Mouse (Mus musculus): Measurements from ENCODE around the gene Cx3cr1. TPM values are rescaled to one million over a fixed set of nuclear protein-coding genes. Genes with fewer than 3 reads are reported as not detected.

The Cx3cr1 gene
- polyA plus RNA-seq, 1 experiment from 2014 or later, result 9.3 TPM

DNA sequence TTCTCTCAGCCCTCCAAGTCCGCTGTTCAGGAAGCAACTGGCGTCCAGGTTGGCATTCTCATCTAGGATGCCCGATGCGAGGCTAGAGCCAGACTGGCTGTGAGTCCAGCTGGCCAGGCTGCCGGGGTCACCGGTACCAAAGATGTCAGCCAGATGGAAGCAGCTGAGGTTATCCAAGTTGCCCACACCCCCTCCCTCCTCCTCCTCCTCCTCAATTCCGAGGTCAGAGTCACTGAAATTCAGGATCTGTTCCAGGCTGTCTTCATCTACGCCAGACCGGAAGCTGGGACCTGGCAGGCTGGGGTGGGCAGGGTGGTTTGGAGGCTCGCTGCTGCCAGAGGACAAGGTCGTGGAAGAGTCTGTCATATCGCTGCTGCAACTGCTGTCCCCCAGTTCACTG is 97.1 kb downstream of the Cx3cr1 start:
- no peak overlapping the region for H3K27ac ChIP-seq (replicated peaks)
- 84% methylated on average over 12 of the region's 12 CpGs for WGBS
- H3K4me1 ChIP-seq, result peaks cover 42% of the 10 kb centered on the region
- no peaks in the 10 kb centered on the region for H3K9me3 ChIP-seq
- no peak overlapping the region for H3K4me2 ChIP-seq
- peaks cover 46% of the 10 kb centered on the region for H3K36me3 ChIP-seq
- ATAC-seq (ENCODE audit: extremely low read depth, insufficient number of reproducible peaks, low FRiP score, low TSS enrichment), result no peak
- no peak overlapping the region for H3K4me3 ChIP-seq
- H3K9ac ChIP-seq, result no peak overlapping the region
- no peaks in the 10 kb centered on the region for H3K27me3 ChIP-seq (replicated peaks)

DNA sequence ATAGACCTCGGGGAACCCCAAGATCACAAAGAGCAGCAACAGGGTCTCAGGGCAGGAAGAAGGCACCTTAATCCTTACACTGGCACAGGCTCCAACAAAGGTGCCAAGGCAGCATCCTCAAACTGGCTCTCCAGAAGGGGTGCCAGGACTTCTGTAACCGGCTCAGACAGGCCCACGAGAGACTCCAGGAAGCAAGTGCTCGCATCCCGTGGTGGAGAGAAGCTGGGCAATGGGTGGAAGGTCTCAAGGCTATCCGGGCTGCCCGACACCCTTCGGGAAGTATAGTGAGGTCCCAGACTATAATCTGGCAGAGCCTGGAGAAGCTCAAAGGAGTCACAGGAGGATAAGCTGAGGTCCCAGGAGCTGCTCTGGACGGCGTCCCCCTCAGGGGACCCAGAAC is 97.5 kb downstream of the Cx3cr1 start:
- 89% methylated on average over 10 of the region's 10 CpGs for WGBS
- Histone ChIP-seq H3K9ac (no peak overlapping the region), H3K4me3 (no peak overlapping the region), H3K4me2 (no peak overlapping the region), H3K36me3 (peaks cover 46% of the 10 kb centered on the region), H3K27me3 (replicated peaks) (no peaks in the 10 kb centered on the region), H3K9me3 (no peaks in the 10 kb centered on the region), H3K27ac (replicated peaks) (no peak overlapping the region), H3K4me1 (peaks cover 38% of the 10 kb centered on the region)
- no peak for ATAC-seq (ENCODE audit: extremely low read depth, insufficient number of reproducible peaks, low FRiP score, low TSS enrichment)

DNA sequence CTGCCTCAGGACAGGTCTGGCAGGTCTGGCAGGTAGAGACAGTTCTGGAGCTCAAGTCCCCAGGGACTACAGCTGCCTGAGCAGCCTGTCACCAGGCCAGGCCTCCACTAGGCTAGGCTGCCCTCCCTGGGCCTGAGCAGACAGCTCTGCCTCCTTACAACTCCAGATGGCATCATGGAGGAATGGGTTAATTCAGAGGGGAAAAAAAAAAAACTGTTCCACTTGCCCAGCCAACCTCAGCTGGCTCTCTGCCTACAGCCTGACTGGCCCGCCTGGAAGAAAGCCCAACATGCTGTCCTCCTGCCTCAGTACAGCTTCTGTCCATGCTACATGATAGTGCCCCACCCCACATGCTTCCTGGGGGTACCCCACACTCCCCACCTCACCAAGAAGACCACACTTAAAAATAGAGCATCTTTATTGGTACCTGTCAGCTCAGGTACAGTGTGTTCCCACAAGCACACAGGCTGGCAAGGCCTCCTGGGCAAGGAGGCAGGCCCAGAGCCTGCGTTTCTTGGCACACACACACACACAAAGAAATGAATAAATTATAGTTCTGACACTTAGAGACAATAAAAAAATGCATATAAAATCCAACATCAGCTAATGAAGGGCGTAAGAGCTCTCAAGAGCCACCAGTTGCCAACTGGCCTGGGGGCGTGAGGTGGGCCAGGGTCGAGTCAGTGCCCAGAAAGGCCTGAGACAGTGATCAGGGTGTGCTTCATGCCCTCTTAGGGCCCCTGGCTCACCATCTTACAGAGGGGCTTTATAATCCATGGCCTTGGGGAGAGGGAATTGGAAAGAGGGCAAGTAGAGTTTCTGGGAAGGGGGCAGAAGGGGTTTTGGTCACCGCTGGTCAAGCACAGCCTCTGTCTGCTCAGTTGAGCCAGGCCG is 98.7 kb downstream of the Cx3cr1 start:
- H3K9me3 ChIP-seq, result no peaks in the 10 kb centered on the region
- ATAC-seq (ENCODE audit: extremely low read depth, insufficient number of reproducible peaks, low FRiP score, low TSS enrichment), result no peak
- H3K4me1 ChIP-seq, result peaks cover 27% of the 10 kb centered on the region
- H3K36me3 ChIP-seq, result peaks cover 46% of the 10 kb centered on the region
- H3K9ac ChIP-seq, result peak overlapping the region; percentile 57
- H3K27ac ChIP-seq (replicated peaks), result peak overlapping the region; percentile 56
- H3K4me3 ChIP-seq, result no peak overlapping the region
- H3K4me2 ChIP-seq, result no peak overlapping the region
- H3K27me3 ChIP-seq (replicated peaks), result no peaks in the 10 kb centered on the region
- 75% methylated on average over 7 of the region's 7 CpGs for WGBS

DNA sequence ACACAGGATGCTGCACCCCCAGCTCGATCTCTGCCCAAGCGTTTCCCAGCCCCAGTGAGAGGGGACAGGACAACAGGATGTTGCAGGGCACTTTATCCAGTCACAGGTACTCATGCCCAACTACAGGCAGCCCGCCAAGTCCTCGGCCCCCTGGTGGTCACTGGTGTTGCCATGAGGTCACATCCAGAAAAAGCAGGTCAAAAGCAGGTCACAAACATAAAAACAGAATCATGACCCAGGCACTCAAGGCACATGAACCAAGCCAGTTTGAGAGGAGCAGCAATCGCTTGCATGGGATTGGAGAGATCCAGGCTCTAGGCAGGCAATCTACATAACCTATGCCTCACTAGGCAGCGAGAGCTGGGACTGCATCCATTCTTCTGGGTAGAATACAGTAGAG is 99.5 kb downstream of the Cx3cr1 start:
- ATAC-seq (ENCODE audit: extremely low read depth, insufficient number of reproducible peaks, low FRiP score, low TSS enrichment), result no peak
- Histone ChIP-seq H3K36me3 (peaks cover 43% of the 10 kb centered on the region), H3K9ac (peak overlapping the region; percentile 57; the same call in 1 of the 2 replicates), H3K9me3 (no peaks in the 10 kb centered on the region), H3K27ac (replicated peaks) (peak overlapping the region; percentile 56), H3K27me3 (replicated peaks) (no peaks in the 10 kb centered on the region), H3K4me2 (no peak overlapping the region), H3K4me1 (peaks cover 28% of the 10 kb centered on the region), H3K4me3 (no peak overlapping the region)
- 35% methylated on average over 6 of the region's 6 CpGs for WGBS

DNA sequence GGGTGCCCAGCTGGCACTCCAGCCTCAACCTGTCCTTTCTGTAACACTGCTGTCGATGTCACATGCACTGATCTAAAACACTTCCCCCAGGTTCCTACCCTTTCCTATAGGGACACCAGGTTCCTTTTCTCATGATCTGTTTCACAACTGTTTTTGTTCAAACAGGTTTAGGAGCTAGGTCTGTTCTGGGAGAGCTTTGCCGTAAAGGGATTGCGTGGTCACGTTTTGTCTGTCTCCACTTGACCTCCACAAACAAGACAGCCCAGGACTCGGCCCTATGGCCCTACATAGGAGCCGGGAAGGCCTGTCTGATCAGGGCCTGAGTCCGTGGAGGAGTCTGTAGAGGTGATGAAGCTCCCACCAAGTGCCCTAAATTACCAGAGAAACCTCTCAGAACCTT is 99.9 kb downstream of the Cx3cr1 start:
- WGBS, result 82% methylated on average over 7 of the region's 7 CpGs
- ATAC-seq (ENCODE audit: extremely low read depth, insufficient number of reproducible peaks, low FRiP score, low TSS enrichment), result no peak
- peak overlapping the region; percentile 56; the same call in 1 of the 2 replicates for H3K27ac ChIP-seq (replicated peaks)

DNA sequence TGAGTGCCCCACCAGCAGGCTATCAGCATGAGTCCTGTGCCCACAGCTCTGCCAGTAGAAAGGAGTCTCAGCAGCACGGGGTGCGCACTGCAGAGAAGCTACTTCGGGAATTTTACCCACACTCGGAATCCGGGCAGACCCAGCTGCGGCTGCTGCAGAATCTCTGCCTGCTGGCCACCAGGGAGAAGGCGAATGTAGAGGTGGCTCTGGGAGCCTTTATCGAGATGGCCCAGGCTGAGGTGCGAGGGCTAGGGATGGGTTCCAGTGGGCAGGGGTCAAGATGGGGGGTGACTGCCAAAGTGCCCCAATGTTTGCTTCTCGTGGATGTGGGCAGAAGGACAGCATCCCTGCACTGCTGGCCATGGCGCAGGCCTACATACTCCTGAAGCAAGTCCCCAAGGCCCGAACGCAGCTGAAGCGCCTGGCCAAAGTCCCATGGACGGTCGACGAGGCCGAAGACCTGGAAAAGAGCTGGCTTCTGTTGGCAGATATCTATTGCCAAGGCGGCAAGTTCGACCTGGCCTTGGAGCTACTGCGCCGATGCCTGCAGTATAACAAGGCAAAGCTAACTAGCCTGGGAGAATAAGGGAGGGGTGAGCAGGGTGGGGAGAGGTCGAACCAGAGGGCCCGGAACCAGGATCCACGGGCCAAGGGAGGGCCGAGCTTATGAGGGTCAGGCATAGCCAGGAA is 103.3 kb downstream of the Cx3cr1 start:
- no peak overlapping the region for H3K9ac ChIP-seq
- no peaks in the 10 kb centered on the region for H3K27me3 ChIP-seq (replicated peaks)
- peaks cover 4% of the 10 kb centered on the region for H3K36me3 ChIP-seq
- H3K9me3 ChIP-seq, result no peaks in the 10 kb centered on the region
- H3K4me3 ChIP-seq, result no peak overlapping the region
- peaks cover 52% of the 10 kb centered on the region for H3K4me1 ChIP-seq
- H3K27ac ChIP-seq (replicated peaks), result no peak overlapping the region
- H3K4me2 ChIP-seq, result no peak overlapping the region
- no peak for ATAC-seq (ENCODE audit: extremely low read depth, insufficient number of reproducible peaks, low FRiP score, low TSS enrichment)
- WGBS, result 85% methylated on average over 26 of the region's 26 CpGs

More for the DNA sequence above, 99.9 kb downstream of the Cx3cr1 start:
- no peaks in the 10 kb centered on the region for H3K27me3 ChIP-seq (replicated peaks)
- no peak overlapping the region for H3K4me3 ChIP-seq
- H3K36me3 ChIP-seq, result peaks cover 38% of the 10 kb centered on the region
- no peaks in the 10 kb centered on the region for H3K9me3 ChIP-seq
- no peak overlapping the region for H3K4me2 ChIP-seq
- peaks cover 30% of the 10 kb centered on the region for H3K4me1 ChIP-seq
- H3K9ac ChIP-seq, result no peak overlapping the region

DNA sequence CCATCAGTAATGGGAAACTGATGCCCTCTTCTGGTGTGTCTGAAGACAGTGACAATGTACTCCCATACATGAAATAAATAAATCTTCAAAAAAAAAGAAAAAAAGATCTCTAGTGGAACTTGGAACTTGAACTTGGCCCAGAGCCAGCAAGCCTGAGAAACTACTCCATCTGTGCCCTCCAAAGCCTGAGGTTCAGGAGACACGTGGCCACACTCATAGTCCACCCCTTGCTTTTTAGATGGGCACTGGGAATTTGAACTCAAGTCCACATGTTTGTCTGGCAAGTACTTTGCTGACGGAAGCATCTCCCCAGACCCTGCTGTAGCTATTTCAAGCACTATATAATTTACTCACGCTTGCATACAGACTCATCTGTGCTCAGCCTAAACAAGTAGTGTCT is 104.5 kb downstream of the Cx3cr1 start:
- H3K4me3 ChIP-seq, result no peak overlapping the region
- H3K9ac ChIP-seq, result no peak overlapping the region
- H3K9me3 ChIP-seq, result no peaks in the 10 kb centered on the region
- H3K4me1 ChIP-seq, result peaks cover 40% of the 10 kb centered on the region
- H3K36me3 ChIP-seq, result no peaks in the 10 kb centered on the region
- no peak for ATAC-seq (ENCODE audit: extremely low read depth, insufficient number of reproducible peaks, low FRiP score, low TSS enrichment)
- H3K4me2 ChIP-seq, result no peak overlapping the region
- no peak overlapping the region for H3K27ac ChIP-seq (replicated peaks)
- WGBS, result 72% methylated on average over 3 of the region's 3 CpGs
- H3K27me3 ChIP-seq (replicated peaks), result no peaks in the 10 kb centered on the region

DNA sequence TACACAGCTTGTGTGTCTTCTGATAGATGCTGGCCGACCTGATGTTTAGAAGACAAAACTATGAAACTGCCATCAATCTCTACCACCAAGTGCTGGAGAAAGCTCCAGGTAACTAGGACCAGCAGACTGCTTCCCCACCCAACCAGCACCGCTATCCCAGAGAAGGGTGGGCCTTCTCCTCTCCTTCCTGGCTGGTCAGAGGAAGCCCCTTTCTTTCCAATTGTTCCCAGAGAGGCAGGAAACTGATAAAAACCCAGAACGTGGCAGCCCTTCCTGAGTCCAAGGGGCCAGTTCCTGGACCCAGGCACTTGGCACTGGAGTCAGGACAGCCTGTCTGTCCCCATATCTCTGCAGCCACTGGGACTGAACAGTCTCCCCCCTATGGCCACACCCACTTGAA is 105.5 kb downstream of the Cx3cr1 start:
- no peaks in the 10 kb centered on the region for H3K9me3 ChIP-seq
- H3K4me2 ChIP-seq, result peak overlapping the region; percentile 69
- peak overlapping the region; percentile 40; the same call in 1 of the 2 replicates for H3K9ac ChIP-seq
- no peaks in the 10 kb centered on the region for H3K36me3 ChIP-seq
- H3K4me3 ChIP-seq, result peak overlapping the region; percentile 17
- peaks cover 31% of the 10 kb centered on the region for H3K4me1 ChIP-seq
- peak overlapping the region; percentile 79 for H3K27ac ChIP-seq (replicated peaks)
- WGBS, result 39% methylated on average over 3 of the region's 3 CpGs
- no peak for ATAC-seq (ENCODE audit: extremely low read depth, insufficient number of reproducible peaks, low FRiP score, low TSS enrichment)
- no peaks in the 10 kb centered on the region for H3K27me3 ChIP-seq (replicated peaks)

DNA sequence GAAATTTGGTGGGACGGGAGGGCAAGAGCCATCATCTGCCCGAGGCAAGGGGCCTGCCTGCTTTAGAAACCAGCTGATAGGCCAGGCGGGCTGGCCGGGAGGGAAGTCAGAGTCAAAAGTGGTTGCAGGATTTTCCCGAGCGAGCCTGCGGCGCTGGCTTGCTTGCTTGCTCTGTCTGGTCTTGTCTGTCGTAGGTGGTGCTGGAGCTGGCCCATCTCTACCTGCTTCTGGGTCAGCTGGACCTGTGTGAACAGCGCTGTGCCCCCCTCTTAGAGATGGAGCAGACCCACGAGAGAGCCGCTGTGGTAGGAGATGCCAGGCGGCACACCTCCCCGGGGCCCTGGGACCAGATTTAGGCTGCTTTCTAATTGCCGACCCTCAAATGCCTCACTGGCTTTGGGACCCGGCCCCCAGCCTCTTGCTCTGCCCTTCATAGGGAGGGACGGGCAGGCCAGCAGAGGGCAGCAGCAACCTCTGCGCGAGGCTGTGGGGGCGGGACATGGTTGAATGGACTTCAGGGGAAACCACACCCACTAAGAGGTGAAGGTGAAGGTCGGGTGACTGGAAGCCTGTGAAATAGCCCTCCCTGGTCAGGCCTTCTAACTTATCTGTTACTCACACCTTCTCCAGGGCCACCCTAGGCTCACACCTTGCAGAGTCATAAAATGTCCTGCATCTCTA is 106.6 kb downstream of the Cx3cr1 start:
- Histone ChIP-seq H3K4me2 (peak overlapping the region; percentile 69), H3K27ac (replicated peaks) (peak overlapping the region; percentile 79; the same call in 1 of the 2 replicates), H3K4me1 (peaks cover 26% of the 10 kb centered on the region), H3K9ac (peak overlapping the region; percentile 76), H3K4me3 (peak overlapping the region; percentile 45), H3K36me3 (no peaks in the 10 kb centered on the region), H3K27me3 (replicated peaks) (no peaks in the 10 kb centered on the region), H3K9me3 (no peaks in the 10 kb centered on the region)
- 5% methylated on average over 21 of the region's 21 CpGs for WGBS
- no peak for ATAC-seq (ENCODE audit: extremely low read depth, insufficient number of reproducible peaks, low FRiP score, low TSS enrichment)

DNA sequence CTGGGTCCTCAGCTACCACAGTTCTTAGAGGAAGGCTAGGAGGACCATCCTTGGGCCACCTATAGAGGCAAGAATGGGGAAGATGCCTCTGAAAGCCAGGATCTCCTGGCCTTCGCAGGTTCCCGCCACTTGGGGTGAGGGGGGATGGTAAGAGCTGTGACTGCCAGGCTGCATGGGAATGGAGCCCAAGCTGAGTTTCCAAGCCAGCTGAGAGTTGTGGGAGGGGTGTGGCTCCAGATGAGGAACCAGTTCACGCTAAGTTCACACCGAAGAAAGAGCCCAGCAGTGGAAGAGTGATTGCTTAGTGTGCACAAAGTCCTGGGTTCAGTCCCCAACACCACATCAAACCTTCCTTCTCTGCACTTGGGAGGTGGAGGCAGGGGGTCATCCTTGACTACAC is 107.5 kb downstream of the Cx3cr1 start:
- ATAC-seq (ENCODE audit: extremely low read depth, insufficient number of reproducible peaks, low FRiP score, low TSS enrichment), result no peak
- Histone ChIP-seq H3K9ac (no peak overlapping the region; the same call in 1 of the 2 replicates), H3K4me3 (no peak overlapping the region), H3K4me2 (peak overlapping the region; percentile 69), H3K36me3 (no peaks in the 10 kb centered on the region), H3K4me1 (peaks cover 26% of the 10 kb centered on the region), H3K9me3 (no peaks in the 10 kb centered on the region), H3K27me3 (replicated peaks) (no peaks in the 10 kb centered on the region), H3K27ac (replicated peaks) (no peak overlapping the region)
- WGBS, result 65% methylated on average over 4 of the region's 4 CpGs

DNA sequence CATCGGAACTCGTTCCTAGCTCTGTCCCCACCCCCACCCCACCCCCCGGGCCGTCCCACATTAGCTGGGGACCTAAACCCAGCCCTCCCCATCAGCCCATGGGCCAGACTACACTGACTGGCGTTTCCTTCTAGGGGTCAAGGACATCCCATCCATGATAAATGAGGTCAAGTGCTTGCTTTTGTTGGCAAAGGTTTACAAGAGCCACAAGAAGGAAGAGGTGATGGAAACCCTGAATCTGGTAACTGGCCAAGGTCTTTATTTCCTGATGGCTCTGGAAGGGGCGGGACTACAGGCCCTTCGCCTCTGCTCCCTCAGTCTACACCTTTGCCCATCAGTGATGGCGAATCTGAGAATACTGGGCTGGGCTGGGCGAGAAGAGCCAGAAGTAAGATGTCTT is 110.8 kb downstream of the Cx3cr1 start:
- H3K9ac ChIP-seq, result no peak overlapping the region
- no peak for ATAC-seq (ENCODE audit: extremely low read depth, insufficient number of reproducible peaks, low FRiP score, low TSS enrichment)
- H3K4me2 ChIP-seq, result no peak overlapping the region
- H3K4me3 ChIP-seq, result no peak overlapping the region
- H3K36me3 ChIP-seq, result no peaks in the 10 kb centered on the region
- 61% methylated on average over 9 of the region's 9 CpGs for WGBS
- no peak overlapping the region for H3K27ac ChIP-seq (replicated peaks)
- H3K4me1 ChIP-seq, result peaks cover 15% of the 10 kb centered on the region
- H3K9me3 ChIP-seq, result no peaks in the 10 kb centered on the region
- no peaks in the 10 kb centered on the region for H3K27me3 ChIP-seq (replicated peaks)

Measured in heart, embryonic 13.5 days (tissue).